Mouse (Mus musculus) kidney, embryonic 14.5 days (tissue): Measurements from ENCODE around the gene Neurod4. TPM values are rescaled to one million over a fixed set of nuclear protein-coding genes. Genes with fewer than 3 reads are reported as not detected.

ENCODE experiments used
- ATAC-seq: fragments of 200-750 bp; cut with Nextera tagmentation; 2 replicates; pipeline ENCODE4 v1.8.0; 2017; ENCODE audit warnings: moderate number of reproducible peaks, mild to moderate bottlenecking, moderate TSS enrichment, moderate library complexity; ENCODE audit not compliant: low FRiP score, low TSS enrichment
- H3K27ac ChIP-seq: fragments of 300-500 bp; sonication (generic); 2 replicates; pipeline ENCODE4 v1.5.1; 2014; ENCODE audit warnings: low read depth, mild to moderate bottlenecking, low read length, moderate library complexity, mixed read lengths
- H3K27me3 ChIP-seq: fragments of 300-500 bp; sonication (generic); 2 replicates; pipeline ENCODE4 v1.6.1; 2014; ENCODE audit warnings: mild to moderate bottlenecking, low read length; ENCODE audit not compliant: control insufficient read depth, insufficient read depth
- H3K36me3 ChIP-seq: fragments of 300-500 bp; sonication (generic); 2 replicates; pipeline ENCODE4 v1.6.1; 2014; ENCODE audit warnings: low read length, mixed read lengths; ENCODE audit not compliant: control insufficient read depth, insufficient read depth
- H3K4me1 ChIP-seq: fragments of 300-500 bp; sonication (generic); 2 replicates; pipeline ENCODE4 v1.6.1; 2014; ENCODE audit warnings: low read length, mixed read lengths; ENCODE audit not compliant: control insufficient read depth, insufficient read depth
- H3K4me2 ChIP-seq: fragments of 300-500 bp; sonication (generic); replicated peaks from 2 replicates; pipeline ENCODE4 v1.6.1; 2014; ENCODE audit warnings: low read depth, mild to moderate bottlenecking, low read length
- H3K4me3 ChIP-seq: fragments of 300-500 bp; sonication (generic); 2 replicates; pipeline ENCODE4 v1.5.1; 2014; ENCODE audit warnings: mild to moderate bottlenecking, low read length
- H3K9ac ChIP-seq: fragments of 300-500 bp; sonication (generic); 2 replicates; pipeline ENCODE4 v1.6.1; 2014; ENCODE audit warnings: low read depth, mild to moderate bottlenecking, low read length, moderate library complexity
- H3K9me3 ChIP-seq: fragments of 300-500 bp; sonication (generic); 2 replicates; pipeline ENCODE4 v1.6.1; 2016; ENCODE audit warnings: low read length; ENCODE audit not compliant: control insufficient read depth
- WGBS: fragments of 180-500 bp; shearing (Covaris S2); extraction: QIAGEN DNeasy Blood & Tissue Kit; methylation state at CpG from one replicate; pipeline ENCODE4 v1.1.7; 2014; 5-methylcytosine and 5-hydroxymethylcytosine counted together
- polyA plus RNA-seq: library from polyadenylated mRNA; unstranded; fragments of >200 nt; fragmentation: Nextera tagmentation; extraction: Ambion mirVana; gene quantifications from 2 replicates; pipeline ENCODE4 v1.2.1, GENCODE M21; 2014

Gene Neurod4
- polyA plus RNA-seq: not detected in 2 replicates

DNA sequence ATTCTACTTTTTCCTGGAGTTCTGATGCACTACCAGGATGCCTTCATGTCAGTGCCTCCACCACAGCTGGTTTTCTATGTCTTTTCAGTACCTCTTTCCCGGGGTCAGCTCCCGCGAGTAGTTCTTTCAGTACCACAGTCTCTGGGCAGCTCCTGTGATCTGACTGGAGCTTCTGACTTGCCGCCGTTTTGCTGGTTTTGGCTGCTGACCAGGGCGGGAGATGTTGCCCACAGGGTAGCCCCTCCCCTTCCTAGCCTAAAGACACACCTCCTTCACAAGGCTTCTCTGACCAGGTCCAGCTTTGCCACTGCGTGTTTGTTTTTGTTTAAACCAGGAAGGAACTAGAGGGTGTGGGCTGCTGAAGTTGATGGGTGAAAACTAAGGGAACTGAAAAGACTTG, at the start of gene Neurod4:
Gene Neurod4, minus strand, starts transcription at position 175 of the 400 bp plus-strand sequence.
- H3K4me3 ChIP-seq: no peak within 1 kb of the TSS
- WGBS: under 1% methylated on average over 7 of the region's 7 CpGs
- H3K9me3 ChIP-seq: no peaks in the 10 kb centered on the region

DNA sequence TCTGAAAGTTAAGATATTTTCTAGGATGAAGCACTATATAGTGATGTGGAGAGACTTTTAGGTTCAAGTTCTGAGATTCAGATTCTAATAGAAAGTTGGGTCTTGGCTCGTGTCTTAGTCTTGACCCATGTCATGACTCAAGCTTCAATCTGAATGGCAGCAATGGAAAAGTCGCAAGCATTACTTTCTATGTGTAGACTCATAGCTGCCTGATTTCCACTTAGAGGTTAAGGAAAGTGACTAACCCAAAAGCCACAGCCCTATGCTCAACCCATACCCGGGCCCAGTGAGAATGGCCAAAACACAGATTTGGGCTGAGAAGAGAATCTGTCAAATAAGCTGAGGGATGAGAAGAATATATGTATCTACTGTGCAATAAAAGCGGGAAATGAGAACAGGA, 44.2 kb upstream of the Neurod4 start:
- no peak overlapping the region for H3K9ac ChIP-seq
- no peak overlapping the region for H3K27ac ChIP-seq
- no peaks in the 10 kb centered on the region for H3K36me3 ChIP-seq
- WGBS: 92% methylated on average over 4 of the region's 4 CpGs
- H3K4me3 ChIP-seq: no peak overlapping the region
- H3K4me1 ChIP-seq: no peaks in the 10 kb centered on the region
- ATAC-seq: no peak
- no peaks in the 10 kb centered on the region for H3K27me3 ChIP-seq
- H3K9me3 ChIP-seq: no peaks in the 10 kb centered on the region
- H3K4me2 ChIP-seq: no peak overlapping the region

More for the DNA sequence above, at the start of gene Neurod4:
- Histone ChIP-seq H3K9ac (no peak within 1 kb of the TSS), H3K4me1 (no peaks in the 10 kb centered on the region), H3K4me2 (no peak within 1 kb of the TSS), H3K36me3 (no peaks in the 10 kb centered on the region), H3K27me3 (no peaks in the 10 kb centered on the region), H3K27ac (no peak within 1 kb of the TSS)
- peak; percentile 98 for ATAC-seq

DNA sequence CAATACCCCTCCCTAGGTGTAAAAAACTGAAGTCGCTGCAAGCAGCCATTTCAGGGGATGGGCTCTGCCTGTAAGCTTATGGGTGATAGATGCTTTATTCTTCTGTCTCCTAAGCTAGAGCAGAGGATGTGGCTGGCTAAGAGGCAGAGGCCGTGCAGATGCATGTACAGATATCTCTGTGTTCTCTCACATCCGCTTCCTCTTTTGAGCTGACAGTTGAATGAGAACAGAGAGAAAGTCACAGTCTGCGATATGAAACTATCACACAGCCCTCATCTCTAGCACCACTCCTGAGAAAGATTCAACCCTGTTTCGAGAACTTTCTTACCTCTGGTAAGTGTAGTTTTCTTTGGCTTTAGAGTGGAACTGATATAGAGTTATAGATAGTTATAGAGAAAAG, 42.6 kb upstream of the Neurod4 start, which contains the start of gene Tespa1:
Gene Tespa1, plus strand, starts transcription at position 234 of the 400 bp plus-strand sequence.
- WGBS: 87% methylated on average over 5 of the region's 5 CpGs
- Histone ChIP-seq H3K27me3 (no peaks in the 10 kb centered on the region), H3K4me2 (no peak within 1 kb of the TSS), H3K27ac (no peak within 1 kb of the TSS), H3K9ac (no peak within 1 kb of the TSS), H3K36me3 (no peaks in the 10 kb centered on the region), H3K4me3 (no peak within 1 kb of the TSS), H3K4me1 (no peaks in the 10 kb centered on the region), H3K9me3 (no peaks in the 10 kb centered on the region)
- no peak for ATAC-seq

DNA sequence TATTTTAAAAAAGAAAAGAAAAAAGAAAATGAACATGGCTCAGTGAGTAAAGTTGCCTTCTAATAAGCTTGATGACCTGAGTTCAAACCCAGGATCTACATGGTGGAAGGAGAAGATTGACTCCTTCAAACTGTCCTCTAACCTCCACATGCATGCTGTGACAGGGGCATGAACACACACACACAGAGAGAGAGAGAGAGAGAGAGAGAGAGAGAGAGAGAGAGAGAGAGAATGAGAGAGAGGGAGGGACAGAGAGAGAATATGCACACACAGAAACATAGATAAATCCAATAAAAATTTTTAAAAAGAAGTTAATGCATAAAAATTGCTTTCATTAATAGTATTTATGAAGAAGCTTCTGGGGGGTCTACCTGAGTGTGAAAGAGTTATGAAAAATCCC, 42.0 kb upstream of the Neurod4 start:
- no peaks in the 10 kb centered on the region for H3K27me3 ChIP-seq
- no peak overlapping the region for H3K27ac ChIP-seq
- no peaks in the 10 kb centered on the region for H3K9me3 ChIP-seq
- no peak overlapping the region for H3K9ac ChIP-seq
- H3K4me1 ChIP-seq: no peaks in the 10 kb centered on the region
- H3K4me2 ChIP-seq: no peak overlapping the region
- no peak overlapping the region for H3K4me3 ChIP-seq
- no peaks in the 10 kb centered on the region for H3K36me3 ChIP-seq
- ATAC-seq: no peak

DNA sequence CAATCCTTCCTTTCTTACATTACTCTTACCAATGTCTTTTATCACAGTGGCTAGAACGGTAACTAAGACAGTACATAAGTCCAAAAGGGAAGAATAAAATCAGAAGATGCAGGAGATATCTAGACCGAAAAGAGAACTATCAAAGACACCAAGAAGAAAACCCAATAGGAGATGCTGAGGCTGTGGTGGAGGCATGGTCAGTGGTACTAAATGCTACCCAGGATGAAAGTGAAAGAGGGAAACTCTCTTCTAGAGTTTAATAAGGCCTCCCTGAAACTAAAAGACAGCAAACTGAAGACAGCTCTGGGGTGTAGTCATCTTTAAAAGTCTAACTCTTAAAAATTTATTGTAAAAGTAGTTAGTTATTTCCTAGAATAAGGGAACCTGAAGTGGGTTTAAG, 40.7 kb upstream of the Neurod4 start:
- no peak overlapping the region for H3K9ac ChIP-seq
- H3K9me3 ChIP-seq: no peaks in the 10 kb centered on the region
- ATAC-seq: no peak
- WGBS: 91% methylated on average over 2 of the region's 2 CpGs
- no peak overlapping the region for H3K4me3 ChIP-seq
- no peaks in the 10 kb centered on the region for H3K4me1 ChIP-seq
- H3K27me3 ChIP-seq: no peaks in the 10 kb centered on the region
- H3K27ac ChIP-seq: no peak overlapping the region
- H3K4me2 ChIP-seq: no peak overlapping the region
- no peaks in the 10 kb centered on the region for H3K36me3 ChIP-seq

DNA sequence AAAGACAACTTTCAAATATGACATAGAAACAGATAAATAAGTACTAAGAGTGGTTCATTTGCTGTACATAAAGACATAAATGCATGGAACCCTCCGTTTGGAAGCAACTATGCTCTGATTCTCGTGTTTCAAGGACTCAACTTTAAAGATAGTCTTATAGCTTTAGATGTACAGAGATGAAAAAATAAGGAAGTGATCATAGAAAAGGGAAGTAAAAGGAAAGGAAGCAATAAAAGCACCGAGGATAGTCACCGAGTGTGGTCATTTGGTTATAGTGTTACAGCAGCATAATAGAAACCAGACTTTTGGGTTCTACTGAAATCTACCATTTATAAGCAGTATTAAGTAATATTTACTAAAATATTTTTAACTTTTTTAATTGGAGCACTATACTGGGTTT, 38.7 kb upstream of the Neurod4 start:
- 82% methylated on average over 4 of the region's 4 CpGs for WGBS

DNA sequence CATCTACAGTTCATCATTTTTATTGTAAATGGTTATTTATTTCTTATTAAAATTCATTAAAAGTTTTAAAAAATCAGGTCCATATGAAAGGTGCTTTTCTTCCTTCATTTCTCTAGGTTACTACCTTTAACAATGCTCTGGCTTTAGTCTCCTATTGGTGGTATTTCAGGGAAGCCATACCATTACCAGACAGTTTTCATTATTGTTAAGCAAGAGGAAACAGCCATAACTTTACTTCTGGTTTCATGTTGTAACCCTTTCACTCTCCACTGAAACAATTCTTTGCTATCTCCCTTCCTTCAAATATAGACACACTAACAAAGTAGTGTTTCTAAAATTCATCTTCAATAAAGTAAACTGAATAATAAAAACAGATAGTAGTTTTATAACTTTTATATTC, 35.8 kb upstream of the Neurod4 start:
- no peak for ATAC-seq
- no peak overlapping the region for H3K9ac ChIP-seq

More for the DNA sequence above, 38.7 kb upstream of the Neurod4 start:
- H3K9me3 ChIP-seq: no peaks in the 10 kb centered on the region
- H3K36me3 ChIP-seq: no peaks in the 10 kb centered on the region
- H3K4me1 ChIP-seq: no peaks in the 10 kb centered on the region
- H3K4me3 ChIP-seq: no peak overlapping the region
- no peak overlapping the region for H3K9ac ChIP-seq
- no peak for ATAC-seq
- H3K27me3 ChIP-seq: no peaks in the 10 kb centered on the region
- H3K27ac ChIP-seq: no peak overlapping the region
- no peak overlapping the region for H3K4me2 ChIP-seq

DNA sequence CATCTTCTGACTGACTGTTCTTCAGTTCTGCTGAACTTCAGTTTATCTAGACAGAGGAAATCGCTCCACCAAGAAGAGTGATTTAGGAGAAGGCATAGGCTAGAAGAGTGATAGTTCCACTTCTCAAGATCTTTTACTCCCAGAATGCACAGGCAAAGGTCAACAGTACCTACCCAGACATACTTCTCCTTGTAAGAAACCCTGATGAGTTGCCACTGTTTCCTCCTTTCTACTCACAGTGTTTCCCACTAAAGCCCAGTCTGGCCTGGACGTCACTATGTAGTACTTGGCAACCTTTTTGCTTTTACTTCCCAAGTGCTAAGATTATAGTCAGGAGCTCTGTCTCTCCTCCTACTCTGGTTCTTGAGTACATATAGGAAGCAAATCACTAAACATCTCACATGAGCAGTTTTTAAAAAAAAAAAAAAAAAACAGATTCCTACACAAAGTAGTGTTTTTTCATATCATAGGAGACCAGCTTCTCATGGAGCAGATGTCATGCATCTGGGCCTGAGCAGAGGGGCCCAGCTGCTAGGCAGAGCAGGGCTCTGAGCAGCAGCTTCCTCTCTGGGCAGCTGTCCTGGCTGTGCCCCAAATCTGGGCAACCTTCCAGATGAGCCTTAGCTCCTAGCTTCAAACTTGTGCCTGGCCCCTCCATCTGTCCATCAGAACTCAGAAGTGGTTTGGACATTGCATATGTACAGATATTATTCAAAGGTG, 34.2 kb upstream of the Neurod4 start:
- WGBS: 81% methylated on average over 2 of the region's 2 CpGs
- ATAC-seq: peak; percentile 52; the same call in 1 of the 2 replicates

More for the DNA sequence above, 35.8 kb upstream of the Neurod4 start:
- no peak overlapping the region for H3K27ac ChIP-seq
- H3K4me1 ChIP-seq: no peaks in the 10 kb centered on the region
- H3K36me3 ChIP-seq: no peaks in the 10 kb centered on the region
- H3K4me3 ChIP-seq: no peak overlapping the region
- H3K4me2 ChIP-seq: no peak overlapping the region
- H3K9me3 ChIP-seq: no peaks in the 10 kb centered on the region
- no peaks in the 10 kb centered on the region for H3K27me3 ChIP-seq

DNA sequence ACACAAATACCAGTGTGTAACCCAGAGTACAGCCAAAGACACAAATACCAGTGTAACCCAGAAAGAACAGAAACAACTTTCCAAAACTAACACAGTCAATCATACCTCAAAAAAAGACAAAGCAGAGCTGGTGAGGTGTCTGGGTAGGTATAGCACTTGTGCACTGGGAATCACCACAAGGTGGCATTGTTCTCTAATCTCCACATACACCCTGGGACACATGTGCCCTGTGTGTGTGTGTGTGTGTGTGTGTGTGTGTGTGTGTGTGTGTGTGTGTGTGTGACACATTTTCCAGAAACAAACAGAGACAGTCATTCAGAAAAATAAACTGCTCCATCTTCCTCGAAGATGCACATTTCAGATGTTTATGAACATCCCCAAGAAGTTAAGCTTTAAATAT, 33.5 kb upstream of the Neurod4 start:
- no peak overlapping the region for H3K4me3 ChIP-seq
- H3K9me3 ChIP-seq: no peaks in the 10 kb centered on the region
- H3K36me3 ChIP-seq: no peaks in the 10 kb centered on the region
- no peaks in the 10 kb centered on the region for H3K4me1 ChIP-seq
- H3K27ac ChIP-seq: no peak overlapping the region
- ATAC-seq: peak; percentile 64; the same call in 1 of the 2 replicates
- no peak overlapping the region for H3K4me2 ChIP-seq
- H3K27me3 ChIP-seq: no peaks in the 10 kb centered on the region
- 78% methylated on average over 1 of the region's 1 CpGs for WGBS
- H3K9ac ChIP-seq: no peak overlapping the region

More for the DNA sequence above, 34.2 kb upstream of the Neurod4 start:
- H3K4me3 ChIP-seq: no peak overlapping the region
- H3K27ac ChIP-seq: no peak overlapping the region
- H3K36me3 ChIP-seq: no peaks in the 10 kb centered on the region
- no peaks in the 10 kb centered on the region for H3K27me3 ChIP-seq
- no peaks in the 10 kb centered on the region for H3K4me1 ChIP-seq
- H3K9me3 ChIP-seq: no peaks in the 10 kb centered on the region
- H3K4me2 ChIP-seq: no peak overlapping the region
- no peak overlapping the region for H3K9ac ChIP-seq
